Mouse (Mus musculus) bone marrow macrophage, adult 2 months (primary cell): ENCODE data around the gene Sppl3.

Source experiments
- CTCF ChIP-seq: IDR thresholded peaks from 2 replicates; pipeline ENCODE4 v1.5.1; 2012; ENCODE audit warnings: low read depth, mild to moderate bottlenecking, low read length, moderate library complexity
- POLR2A ChIP-seq: IDR thresholded peaks from 2 replicates; pipeline ENCODE4 v1.6.1; 2012; ENCODE audit warnings: mild to moderate bottlenecking, low read depth, low read length, borderline replicate concordance

DNA sequence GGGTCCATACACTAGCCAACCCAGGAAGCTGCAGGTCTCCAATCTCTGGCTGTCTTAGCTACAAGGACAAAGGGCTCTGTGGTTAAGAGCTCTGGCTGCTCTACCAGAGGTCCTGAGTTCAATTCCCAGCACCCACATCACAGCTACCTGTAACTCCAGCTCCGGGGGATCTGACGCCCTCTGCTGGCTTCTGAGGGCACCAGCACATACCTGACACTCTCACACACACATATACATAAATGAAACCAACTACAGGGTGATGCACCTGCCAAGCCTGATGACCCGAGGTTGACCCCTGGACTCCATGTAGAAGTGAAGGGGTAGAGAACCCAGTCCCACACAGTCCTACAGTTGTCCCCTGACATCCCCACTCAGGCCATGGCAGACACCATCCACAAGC is 105.5 kb downstream of the Sppl3 start:
- TF ChIP-seq POLR2A (no peak), CTCF (no peak)
